Comparison of ENCODE assay signal across 10 mouse cellular contexts in genomic region chr19:24523476-24524313, GRCm38 (mm10). TPM values are rescaled to one million over a fixed set of nuclear protein-coding genes. Genes with fewer than 3 reads are reported as not detected.
A peak's percentile ranks its signal among the peaks of the same experiment; 100 is the strongest.
DNase-seq lines count a peak whose midpoint lies in the region; ATAC-seq lines count a peak whose summit lies in the region.
"Had no signal": no experiment of that assay in that cellular context is flagged by ENCODE, and none has a peak within 500 bp of the region (broad histone marks: within the 10 kb centered on the region; RNA-seq: fewer than 3 reads in every experiment).

No protein-coding gene starts in this region.

- peak; percentile 53 for DNase-seq in R1 (ENCODE audit: low read depth, low spot score)
- peak; percentile 27 to 40 for DNase-seq in left cerebral cortex, postnatal 10 days (ENCODE audit: extremely low spot score in 1 of 2, low spot score in 2 of 2)
- DNase-seq in testis, postnatal 10 days (ENCODE audit: low spot score), result no peak
- DNase-seq in spleen, postnatal 36 days (ENCODE audit: low spot score in 2 of 2), result no peak
- no peak for DNase-seq in kidney, postnatal 10 days
- DNase-seq: lung, postnatal 36 days had no signal

- no peak overlapping the region for H3K4me3 ChIP-seq in intestine, embryonic 15.5 days (replicated peaks)
- H3K4me3 ChIP-seq: hindbrain, embryonic 10.5 days; limb, embryonic 10.5 days had no signal

- whole genome bisulfite sequencing in intestine, embryonic 15.5 days, result 69% methylated on average over 15 of the region's 15 CpGs

- no peaks in the 10 kb centered on the region for H3K9me3 ChIP-seq in intestine, embryonic 15.5 days
- H3K9me3 ChIP-seq: hindbrain, embryonic 10.5 days; limb, embryonic 10.5 days had no signal

- H3K36me3 ChIP-seq in intestine, embryonic 15.5 days, result no peaks in the 10 kb centered on the region
- H3K36me3 ChIP-seq: hindbrain, embryonic 10.5 days; limb, embryonic 10.5 days had no signal

- H3K9ac ChIP-seq in intestine, embryonic 15.5 days, result no peak overlapping the region

- H3K4me2 ChIP-seq in intestine, embryonic 15.5 days (replicated peaks), result no peak overlapping the region

- H3K4me1 ChIP-seq in intestine, embryonic 15.5 days (replicated peaks), result peaks cover 16% of the 10 kb centered on the region
- H3K4me1 ChIP-seq: limb, embryonic 10.5 days had no signal

- ATAC-seq in cerebellum, adult (ENCODE audit: insufficient number of reproducible peaks, low FRiP score, low TSS enrichment), result peak; percentile 94
- ATAC-seq in intestine, embryonic 15.5 days, result 0 out of 2 replicates have a peak, but pooled peaks have one; percentile 6

- intact Hi-C loops in left cerebral cortex, postnatal 10 days (cut with DNase I), result no loop called here

- H3K27ac ChIP-seq in intestine, embryonic 15.5 days, result peak overlapping the region; percentile 55; the same call in 1 of the 2 replicates
- H3K27ac ChIP-seq: hindbrain, embryonic 10.5 days; limb, embryonic 10.5 days had no signal

- H3K27me3 ChIP-seq in intestine, embryonic 15.5 days (replicated peaks), result no peaks in the 10 kb centered on the region

RNA-seq across cellular contexts. Expression of gene Pip5k1b, which starts 32.0 kb away (rescaled TPM):
- polyA plus RNA-seq in intestine, embryonic 15.5 days (2015; fragmentation: Nextera tagmentation; extraction: Ambion mirVana), result 17.2 and 18.2 TPM in 2 replicates
- total RNA-seq in left cerebral cortex, postnatal 10 days (2021), result 1 to 10 TPM; 8.1 to 8.2 TPM

RNA-seq across cellular contexts. Expression of gene Fam122a, which starts 46.5 kb away (rescaled TPM):
- polyA plus RNA-seq in intestine, embryonic 15.5 days (2015; fragmentation: Nextera tagmentation; extraction: Ambion mirVana), result 44.5 and 50.0 TPM in 2 replicates
- total RNA-seq in left cerebral cortex, postnatal 10 days (2021), result 10 to 100 TPM; 31.0 to 31.5 TPM

Comparison
In these comparisons a context has a peak if more than half of its experiments do, and no peak if none do; other contexts are left out.
1. DNase-seq: peak in R1 (single experiment) and left cerebral cortex, postnatal 10 days (2 of 2); none in testis, postnatal 10 days (single experiment), spleen, postnatal 36 days (0 of 2) and kidney, postnatal 10 days (single experiment).